Mouse (Mus musculus): Measurements from ENCODE around the gene Scarb2.

Gene Scarb2

DNA sequence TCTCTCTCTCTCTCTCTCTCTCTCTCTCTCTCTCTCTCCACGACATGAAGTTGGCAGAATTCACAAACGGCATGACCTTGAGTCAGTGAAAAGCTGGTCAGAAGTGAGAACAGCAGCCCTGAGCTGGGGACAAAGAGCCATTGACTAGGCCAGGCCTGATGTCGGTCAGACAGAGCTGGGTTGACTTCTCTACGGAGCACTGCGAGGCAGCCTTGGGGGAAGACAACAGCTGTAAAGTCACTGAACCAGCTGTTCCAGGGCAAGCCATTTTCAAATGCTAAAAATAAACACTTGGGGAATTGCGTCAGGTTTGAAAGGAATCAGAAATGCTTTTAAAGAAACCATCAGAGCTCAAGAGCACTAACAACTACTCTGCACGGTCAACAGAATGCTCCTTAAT, 13.2 kb downstream of the Scarb2 start:
- no peak for DNase-seq (ENCODE audit: low spot score in 2 of 2)

DNA sequence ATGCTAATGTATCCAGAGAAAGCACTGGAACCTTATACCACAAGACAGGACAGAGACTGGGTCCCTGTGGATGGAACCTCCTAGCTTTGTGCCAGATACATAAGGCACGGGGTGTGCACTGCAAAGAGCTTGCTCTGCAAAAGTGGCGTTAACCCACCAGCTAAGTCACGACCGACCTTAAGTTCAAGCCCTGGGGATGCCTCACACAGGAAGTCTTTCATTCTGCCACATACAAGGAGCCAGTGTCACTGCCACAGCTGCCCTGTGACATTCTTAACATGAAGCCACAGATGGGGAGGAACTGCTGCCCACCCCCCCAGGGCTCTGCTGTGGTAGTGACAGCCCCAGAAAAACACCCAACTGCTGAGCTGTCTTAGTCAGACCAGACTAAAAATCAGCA, 15.9 kb downstream of the Scarb2 start:
- DNase-seq (ENCODE audit: low spot score in 2 of 2) = peak; percentile 81 to 89

DNA sequence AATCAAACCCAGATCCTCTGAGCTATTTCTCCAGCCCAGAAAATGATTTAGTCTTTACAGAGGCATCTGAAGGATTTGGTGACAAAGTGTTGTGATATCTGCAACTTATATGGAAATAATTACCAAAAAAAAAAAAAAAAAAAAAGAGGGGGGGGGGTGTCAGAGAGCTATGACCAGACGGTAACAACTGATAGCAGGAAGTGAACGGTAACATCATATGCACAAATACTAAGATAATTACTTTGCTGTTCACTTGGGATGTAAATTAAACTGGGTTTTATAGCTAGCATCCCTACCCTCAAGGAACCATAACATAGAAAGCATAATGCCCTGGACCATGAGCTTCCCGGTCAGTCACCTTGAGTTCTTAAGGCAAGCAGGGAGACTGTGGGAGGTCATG, 16.3 kb downstream of the Scarb2 start:
- DNase-seq (ENCODE audit: low spot score in 2 of 2) = no peak

DNA sequence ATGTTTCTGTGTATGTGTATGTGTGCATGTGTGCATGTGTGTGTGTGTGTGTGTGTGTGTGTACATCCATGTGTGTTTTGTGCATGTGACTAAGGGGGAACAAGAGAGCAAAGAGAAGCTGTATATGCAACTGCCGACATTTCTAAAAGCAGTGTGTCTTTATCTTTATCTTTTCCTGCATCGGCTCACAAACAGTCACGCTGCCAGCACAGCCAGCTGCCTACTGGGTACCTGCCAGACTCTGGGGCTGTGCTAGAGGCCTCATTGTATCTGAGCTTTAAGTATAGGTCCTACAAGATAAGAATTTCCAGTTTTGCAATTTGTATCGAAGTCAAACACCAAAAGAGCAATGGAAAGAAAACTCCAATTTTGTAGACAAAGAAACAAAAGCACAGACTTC, 17.1 kb downstream of the Scarb2 start:
- DNase-seq (ENCODE audit: low spot score in 2 of 2) = peak; percentile 67 to 69

DNA sequence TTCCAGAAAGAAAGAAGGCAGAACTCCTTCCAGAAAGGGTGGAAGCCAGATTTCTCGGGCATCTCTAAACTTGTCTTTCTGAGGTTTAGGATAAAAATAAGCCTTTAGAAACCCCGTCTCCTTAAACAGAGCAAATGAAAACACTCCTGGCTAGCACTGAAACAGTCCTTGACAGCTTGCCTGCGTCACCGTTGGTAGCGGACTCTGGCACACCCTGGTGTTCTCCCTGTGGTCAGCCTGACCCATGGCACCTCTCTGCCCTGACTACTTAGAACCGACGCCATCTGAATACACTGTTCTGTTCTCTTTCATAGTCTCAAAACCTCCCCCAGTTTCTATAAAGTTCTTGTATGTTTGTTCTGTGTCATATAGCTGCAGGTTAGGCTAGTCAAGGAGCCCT, 17.7 kb downstream of the Scarb2 start:
- no peak for DNase-seq (ENCODE audit: low spot score in 2 of 2)

DNA sequence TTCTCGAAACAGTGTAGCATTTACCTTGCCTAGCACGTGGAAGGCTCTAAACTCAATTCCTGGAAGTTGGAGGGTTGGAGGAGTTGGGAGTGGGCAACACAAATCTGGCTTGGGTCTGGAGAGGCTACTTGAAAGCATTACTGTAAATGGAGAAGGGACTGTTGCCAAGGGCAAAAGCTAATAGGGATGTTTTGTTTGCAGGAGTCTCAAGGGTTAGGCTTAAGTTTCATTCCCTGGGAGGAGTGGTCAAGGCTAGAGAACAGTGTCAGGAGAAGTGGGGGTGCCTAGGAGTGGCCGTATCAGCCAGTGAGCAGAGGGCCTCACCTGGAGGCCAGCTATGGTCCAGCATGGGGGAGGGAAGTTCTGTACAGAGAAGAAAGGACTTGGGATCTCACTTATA, 18.2 kb downstream of the Scarb2 start:
- peak in 1 of 2 experiments; percentile 37 for DNase-seq (ENCODE audit: low spot score in 2 of 2)

DNA sequence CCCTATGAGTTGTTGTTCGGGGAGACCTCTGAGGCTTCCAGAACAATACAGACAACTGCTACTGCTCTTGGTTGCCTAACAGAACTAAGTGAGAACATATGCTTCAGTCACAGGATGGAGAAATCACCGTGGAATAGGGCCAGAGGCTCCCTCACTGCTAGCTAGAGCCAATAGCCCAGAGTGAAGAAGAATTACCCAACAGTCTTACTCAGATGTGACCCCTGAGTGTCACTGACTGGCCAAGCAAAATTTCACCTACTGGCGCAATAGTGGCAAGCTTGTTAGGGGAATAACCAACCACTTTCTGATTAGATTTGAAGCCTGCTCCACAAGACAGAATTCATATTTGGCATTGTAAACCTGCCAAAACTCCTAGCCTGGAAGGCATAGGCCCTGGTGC, 19.9 kb downstream of the Scarb2 start:
- no peak for DNase-seq (ENCODE audit: low spot score in 2 of 2)

DNA sequence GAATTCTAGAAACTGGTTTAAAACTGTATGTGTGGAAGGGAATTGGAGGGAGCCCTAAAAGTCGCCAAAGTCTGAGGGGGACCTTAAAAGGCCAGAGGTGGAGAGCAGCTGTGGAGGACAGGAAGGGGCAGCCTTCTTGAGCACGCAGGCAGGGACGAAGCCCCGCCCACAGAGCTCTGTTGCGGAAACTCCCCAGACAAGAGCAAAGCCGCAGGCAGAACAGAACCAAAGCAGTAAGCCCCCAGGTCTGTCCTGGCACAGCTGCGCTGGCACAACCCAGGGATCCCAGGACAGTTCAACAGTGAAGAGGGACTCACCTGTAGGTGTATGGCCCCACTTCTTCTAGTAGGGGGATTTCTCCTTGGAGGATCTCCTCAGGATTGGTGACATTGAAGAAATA, 21.8 kb downstream of the Scarb2 start:
- DNase-seq (ENCODE audit: low spot score in 2 of 2) = peak; percentile 59 to 65

DNA sequence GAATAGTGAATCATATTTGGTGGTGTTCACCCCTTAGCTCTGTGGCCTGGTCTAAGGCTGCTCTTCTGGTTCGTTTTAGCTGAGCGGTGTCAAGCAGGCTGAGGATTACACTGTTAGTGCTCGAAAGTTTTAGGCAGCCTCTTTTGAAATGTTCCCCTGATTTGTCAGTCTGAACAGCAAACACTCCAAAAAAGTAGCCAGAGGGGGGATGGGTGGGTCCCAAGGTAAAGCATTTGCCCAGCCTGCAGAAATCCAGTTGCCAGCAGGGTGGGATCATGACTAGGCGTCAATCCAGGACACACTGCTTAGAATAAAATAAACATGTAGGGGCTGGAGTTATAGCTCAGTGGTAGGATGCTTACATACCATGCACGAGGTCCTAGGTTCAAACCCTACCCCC, 33.8 kb downstream of the Scarb2 start:
- no peak for DNase-seq (ENCODE audit: low spot score in 2 of 2)

DNA sequence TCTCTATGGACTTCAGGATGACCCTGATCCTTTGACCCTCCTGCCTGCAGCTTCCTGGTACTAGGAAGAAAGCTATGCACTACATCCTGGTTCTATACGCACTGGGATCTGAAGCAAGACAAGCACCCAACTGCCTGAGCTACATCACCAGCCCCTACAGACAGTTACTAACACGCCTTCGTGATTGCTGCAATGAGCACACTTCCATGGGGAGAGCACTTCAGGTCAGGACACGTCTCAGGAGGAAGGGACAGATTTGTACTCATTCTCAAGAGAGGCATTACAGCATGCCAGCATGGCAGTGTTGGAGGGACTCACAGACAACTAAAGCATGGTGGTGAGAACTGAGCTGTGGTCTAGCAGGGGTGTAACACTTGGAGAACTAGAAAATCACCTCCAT, 35.1 kb downstream of the Scarb2 start:
- DNase-seq (ENCODE audit: low spot score in 2 of 2) = no peak

DNA sequence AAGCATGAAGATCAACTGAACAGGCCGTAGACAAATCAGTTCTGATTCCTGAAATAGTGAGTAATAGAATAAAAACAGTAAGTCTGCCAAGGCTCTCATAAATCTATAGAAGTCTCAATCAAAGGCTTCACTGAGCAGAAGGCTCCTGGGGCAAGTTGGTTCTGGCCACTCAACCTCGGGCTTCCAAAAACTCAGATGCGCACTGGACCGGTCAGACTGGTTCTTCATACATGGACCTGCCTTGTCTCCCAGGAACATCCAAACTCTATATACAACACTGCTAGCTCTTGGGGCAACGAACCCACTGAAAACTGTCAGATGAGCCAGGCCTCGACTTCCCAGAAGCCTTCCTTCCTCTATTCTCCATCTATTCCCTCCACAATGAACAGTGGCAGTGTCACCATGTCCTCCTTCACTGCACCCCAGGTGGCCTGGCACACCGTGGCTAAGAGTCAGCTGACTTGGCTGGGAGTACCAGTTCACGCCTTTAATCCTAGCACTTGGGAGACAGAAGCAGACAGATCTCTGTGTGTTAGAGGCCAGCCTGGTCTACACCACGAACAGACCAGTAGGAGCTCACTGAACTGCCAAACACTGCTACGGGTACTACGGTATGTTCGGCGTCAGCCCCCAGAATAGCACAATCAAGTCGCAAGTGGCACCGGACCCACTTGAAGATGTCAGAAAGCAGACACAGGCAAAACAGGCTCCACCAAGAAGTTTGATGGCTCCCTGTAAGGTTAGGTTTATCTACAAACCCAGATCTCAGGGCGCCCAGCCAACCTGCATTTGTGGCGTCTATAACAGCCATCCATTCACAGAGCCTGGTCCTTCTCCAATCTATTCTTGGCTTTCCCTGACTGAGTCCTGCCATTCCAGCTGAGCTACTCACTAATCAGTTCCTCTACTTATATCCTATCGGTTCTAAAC, 37.2 kb downstream of the Scarb2 start:
- no peak for DNase-seq (ENCODE audit: low spot score in 2 of 2)

DNA sequence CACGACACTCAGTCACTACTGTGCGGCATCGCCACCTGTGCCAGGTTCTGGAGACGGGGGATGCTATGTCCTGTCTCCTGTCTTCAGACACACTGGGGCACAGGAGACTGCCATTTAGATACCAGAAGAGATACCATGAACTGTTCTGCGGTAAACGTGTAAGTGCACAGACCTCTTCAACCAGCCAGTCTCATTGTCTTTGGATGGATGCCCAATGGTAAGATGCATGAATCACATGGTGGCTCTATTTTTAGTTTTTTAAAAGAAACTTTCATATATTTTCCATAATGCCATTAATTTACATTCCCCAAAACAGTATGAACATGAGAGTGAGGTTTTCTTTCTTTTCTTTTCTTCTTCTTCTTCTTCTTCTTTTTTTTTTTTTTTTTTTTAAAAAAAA, 38.4 kb downstream of the Scarb2 start:
- DNase-seq (ENCODE audit: low spot score in 2 of 2) = no peak

DNA sequence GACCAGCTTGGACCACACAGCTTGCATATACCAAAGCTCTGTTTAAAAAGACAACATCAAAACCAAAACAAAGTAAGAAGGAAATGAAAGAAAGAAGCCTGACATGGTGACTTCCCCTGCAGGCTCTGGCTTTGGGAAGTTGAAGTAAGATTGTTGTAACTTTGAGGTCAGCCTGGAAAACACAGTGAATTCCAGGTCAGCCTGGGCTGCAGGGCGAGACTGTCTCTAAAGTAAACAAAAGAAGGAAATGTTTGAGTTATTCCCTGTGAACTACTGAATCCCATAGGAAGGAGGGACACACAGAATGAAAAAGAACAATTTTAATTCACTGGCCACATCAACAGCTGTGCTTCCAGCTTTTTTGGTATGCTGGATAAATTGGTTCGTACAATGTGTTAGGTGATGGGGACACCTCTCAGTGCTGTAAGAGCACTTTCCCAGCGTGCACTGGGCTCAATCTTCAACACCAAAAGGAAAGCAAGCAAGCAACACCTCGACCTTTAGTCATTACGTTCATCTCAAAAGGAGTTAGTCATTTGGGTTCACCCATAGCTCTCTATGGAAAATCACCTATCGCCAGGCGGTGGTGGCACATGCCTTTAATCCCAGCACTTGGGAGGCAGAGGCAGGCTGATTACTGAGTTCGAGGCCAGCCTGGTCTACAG, 39.4 kb downstream of the Scarb2 start:
- DNase-seq (ENCODE audit: low spot score in 2 of 2) = no peak

DNA sequence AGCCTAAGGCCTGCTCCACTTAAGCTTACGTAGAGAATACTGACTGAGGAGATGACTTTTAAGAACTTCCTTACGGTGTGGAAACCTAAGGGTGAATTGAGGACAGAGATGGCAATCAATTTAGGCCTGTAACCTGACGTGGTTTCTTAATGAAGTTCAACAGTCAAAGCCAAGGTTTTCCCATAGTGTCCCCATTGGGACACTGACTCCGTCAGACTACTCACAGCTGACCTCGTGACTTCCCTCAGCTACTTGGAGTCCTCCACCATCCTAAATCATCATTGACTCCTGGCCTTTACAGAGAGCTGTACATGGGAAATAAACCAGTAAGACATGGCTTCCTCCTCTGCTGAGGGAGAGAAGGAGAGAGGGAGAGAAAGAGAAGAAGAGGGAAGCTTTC, 41.1 kb downstream of the Scarb2 start:
- DNase-seq (ENCODE audit: low spot score in 2 of 2) = no peak

DNA sequence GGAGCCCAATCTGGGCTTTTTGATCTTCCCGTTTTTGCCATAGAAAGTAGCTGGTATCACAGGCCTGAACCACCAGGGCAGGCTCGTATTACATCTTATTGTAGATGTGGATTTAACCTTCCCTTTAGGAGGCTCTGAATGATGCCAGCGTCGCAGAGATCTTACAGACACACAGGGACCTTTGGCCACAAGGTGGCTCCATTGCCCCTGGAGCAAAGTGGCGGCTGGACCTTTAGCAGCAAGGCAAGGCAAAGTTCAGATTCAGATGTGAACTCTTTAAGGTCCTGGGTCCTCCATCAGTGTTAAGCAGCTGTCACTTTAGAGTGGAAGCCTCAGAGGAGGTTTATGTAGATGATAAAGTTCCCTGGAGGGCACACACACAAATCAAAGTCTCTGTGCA, 45.3 kb downstream of the Scarb2 start:
- DNase-seq (ENCODE audit: low spot score in 2 of 2) = peak; percentile 66 to 82

DNA sequence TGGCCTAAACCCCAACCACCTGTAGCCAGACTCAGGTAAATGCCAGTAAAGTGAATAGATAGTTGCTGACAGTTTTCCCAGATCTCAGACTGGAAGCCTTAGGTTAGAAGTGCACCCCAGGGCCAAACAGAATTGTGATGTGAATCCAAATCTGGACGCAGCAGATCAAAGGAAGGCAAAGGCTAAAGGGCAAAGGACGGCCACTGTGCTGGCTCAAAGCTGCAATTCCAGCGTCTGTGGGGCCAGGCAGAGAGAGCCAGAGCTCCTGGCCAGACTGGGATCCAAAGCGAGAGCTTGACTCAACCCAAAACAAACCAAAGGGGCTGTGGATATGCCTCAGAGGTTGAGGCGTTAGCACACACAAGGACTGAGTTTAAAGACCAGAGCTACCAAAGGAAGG, 47.9 kb downstream of the Scarb2 start:
- no peak for DNase-seq (ENCODE audit: low spot score in 2 of 2)

DNA sequence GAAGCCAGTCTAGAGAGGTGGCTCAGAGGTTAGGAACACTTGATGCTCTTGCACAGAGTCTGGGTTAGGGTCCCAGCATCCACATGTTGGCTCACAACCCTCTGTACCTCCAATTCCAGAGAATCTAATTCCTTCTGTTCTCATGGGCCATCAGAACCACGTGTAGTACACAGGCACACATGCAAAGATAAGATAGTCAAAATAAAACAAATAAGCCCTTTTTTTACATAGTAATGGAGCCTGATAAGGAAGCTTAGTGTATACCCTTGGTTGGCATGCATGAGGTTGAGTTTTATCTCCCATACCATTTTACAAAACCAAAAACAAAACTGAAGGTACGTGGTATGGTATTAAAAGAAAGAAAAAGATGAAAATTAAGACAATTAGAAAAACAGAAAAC, 49.2 kb downstream of the Scarb2 start:
- DNase-seq (ENCODE audit: low spot score in 2 of 2) = no peak

DNA sequence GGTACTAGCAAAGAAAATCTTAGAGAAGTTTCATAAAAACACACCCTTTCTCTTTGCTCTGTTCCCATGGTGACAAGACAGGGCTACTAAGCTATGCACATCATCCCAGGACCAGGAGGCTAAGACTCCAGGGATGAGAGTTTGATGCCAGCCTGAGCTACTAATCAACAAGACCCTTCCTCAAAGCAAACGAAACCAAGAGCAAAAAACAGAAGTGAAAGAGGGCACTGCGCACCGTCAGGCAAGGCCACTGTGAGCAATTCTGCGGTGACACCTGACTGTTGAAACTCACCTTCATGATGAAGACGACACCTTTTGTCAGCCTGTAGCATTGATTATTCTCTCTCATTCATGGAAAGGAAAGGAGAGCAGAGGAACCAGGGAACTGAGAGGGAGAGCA, 53.8 kb downstream of the Scarb2 start:
- DNase-seq (ENCODE audit: low spot score in 2 of 2) = no peak

DNA sequence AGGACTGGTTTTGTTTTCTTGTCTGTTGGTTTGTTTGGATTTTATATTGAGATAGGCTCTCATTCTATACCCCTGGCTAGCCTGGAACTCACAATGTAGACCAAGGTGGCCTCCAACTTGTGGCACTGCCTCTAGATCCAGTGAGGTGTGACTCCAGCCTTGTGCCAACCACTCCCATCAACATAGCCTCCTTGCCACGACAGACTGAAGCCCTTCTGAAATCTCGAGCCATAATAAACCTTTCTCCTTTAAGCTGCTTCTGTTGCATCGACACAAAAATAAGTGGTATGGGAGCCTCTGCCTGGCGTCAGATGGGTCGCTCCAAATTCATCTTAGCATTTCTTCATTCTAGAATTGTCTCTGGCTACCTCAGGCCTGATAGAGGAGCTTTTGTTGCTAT, 59.9 kb downstream of the Scarb2 start:
- no peak for DNase-seq (ENCODE audit: low spot score in 2 of 2)

DNA sequence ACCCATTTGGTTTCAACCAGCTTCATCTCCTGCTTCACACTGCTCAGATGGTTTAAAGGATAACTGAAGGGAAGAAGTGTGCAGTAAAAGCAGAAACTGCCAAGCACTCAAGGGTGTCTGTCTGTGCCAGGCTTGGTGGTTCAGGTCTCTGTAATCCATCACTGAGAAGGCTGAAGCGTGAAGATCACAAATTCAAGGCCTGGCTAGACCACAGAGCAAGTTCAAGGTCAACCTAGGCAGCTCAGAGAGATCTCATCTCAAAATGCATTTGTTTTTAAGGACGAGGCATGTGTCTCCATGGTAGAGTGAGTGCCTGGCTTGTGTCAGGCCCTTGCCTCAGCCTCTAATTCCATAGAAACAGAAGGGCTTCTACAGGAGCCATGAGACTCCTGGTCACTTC, 61.6 kb downstream of the Scarb2 start:
- DNase-seq (ENCODE audit: low spot score in 2 of 2) = no peak

DNA sequence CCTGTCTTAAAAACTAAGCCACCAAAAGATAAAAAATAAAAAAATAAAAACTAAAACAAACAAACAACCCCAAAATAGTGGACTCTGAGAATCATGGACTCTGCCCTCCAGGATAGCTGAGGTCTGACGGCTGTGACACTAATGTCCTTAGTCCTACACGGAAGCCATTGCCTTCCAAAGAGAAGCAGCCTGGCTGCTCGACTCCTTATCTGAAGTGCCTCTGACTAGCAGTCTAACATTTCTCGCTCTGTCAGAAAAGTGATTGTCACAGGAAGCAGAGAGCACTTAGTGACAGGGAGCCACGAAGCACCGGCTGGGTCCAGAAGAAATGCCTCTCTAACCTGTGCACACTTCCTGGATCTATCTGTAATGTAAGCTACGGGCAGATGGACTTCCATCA, 63.7 kb downstream of the Scarb2 start:
- DNase-seq (ENCODE audit: low spot score in 2 of 2) = no peak

DNA sequence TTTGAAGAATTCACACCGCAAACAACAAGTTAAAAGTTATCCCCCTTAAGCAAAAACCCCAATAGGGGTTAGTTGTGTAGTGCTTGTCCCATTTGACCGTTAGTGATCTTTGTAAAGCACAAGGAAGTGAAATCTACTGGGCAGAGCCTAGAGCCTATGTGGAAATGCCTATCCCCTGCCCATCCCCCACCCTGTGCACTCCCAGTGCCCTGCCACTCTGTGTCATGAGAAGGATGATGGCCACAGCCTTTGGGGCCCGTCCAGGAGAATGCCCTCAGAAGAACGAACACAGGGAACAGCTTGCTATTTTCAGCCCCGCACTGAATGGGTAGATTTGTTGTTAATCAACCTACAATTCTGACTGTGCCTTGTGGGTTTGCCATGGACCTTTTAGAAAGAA, 65.1 kb downstream of the Scarb2 start:
- no peak for DNase-seq (ENCODE audit: low spot score in 2 of 2)

DNA sequence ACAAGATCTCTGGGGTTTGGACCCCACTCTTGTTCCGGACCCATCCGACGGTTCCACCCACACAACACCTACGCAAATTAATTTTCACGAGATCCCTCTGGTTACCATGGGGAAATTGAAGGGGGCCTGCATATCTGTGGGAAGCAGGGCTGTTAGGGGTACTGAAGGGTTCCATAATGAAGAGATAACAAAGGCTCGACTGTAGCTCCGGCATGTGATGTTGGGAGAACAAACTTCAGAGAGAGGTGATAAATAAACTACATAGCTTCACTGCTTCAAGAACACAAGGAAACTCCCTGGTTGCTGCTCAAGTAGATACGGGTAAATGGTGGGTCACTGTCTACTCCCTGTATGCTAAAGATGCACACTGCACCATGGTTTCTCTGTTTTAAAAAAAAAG, 68.1 kb downstream of the Scarb2 start:
- DNase-seq (ENCODE audit: low spot score in 2 of 2) = no peak
